Mouse (Mus musculus) intestine, embryonic 15.5 days (tissue): ENCODE results near the gene Fam219b. TPM values are rescaled to one million over a fixed set of nuclear protein-coding genes. Genes with fewer than 3 reads are reported as not detected.
A peak's percentile ranks its signal among the peaks of the same experiment; 100 is the strongest.

Experiments used
- ATAC-seq: fragments of 200-750 bp; cut with Nextera tagmentation; 2 replicates; pipeline ENCODE4 v1.8.0; 2017; ENCODE audit warnings: moderate TSS enrichment, moderate library complexity
- H3K27ac ChIP-seq: fragments of 300-500 bp; sonication (generic); 2 replicates; pipeline ENCODE4 v1.5.1; 2015; ENCODE audit warnings: mild to moderate bottlenecking, inconsistent platforms
- H3K27me3 ChIP-seq: fragments of 300-500 bp; sonication (generic); replicated peaks from 2 replicates; pipeline ENCODE4 v1.6.1; 2015; ENCODE audit warnings: inconsistent platforms
- H3K36me3 ChIP-seq: fragments of 300-500 bp; sonication (generic); 2 replicates; pipeline ENCODE4 v1.6.1; 2015; ENCODE audit warnings: inconsistent platforms
- H3K4me1 ChIP-seq: fragments of 300-500 bp; sonication (generic); replicated peaks from 2 replicates; pipeline ENCODE4 v1.6.1; 2015; ENCODE audit warnings: inconsistent platforms
- H3K4me2 ChIP-seq: fragments of 300-500 bp; sonication (generic); replicated peaks from 2 replicates; pipeline ENCODE4 v1.6.1; 2015; ENCODE audit warnings: mild to moderate bottlenecking, inconsistent platforms
- H3K4me3 ChIP-seq: fragments of 300-500 bp; sonication (generic); replicated peaks from 2 replicates; pipeline ENCODE4 v1.5.1; 2015; ENCODE audit warnings: inconsistent platforms
- H3K9ac ChIP-seq: fragments of 300-500 bp; sonication (generic); 2 replicates; pipeline ENCODE4 v1.6.1; 2015; ENCODE audit warnings: inconsistent platforms
- H3K9me3 ChIP-seq: fragments of 300-500 bp; sonication (generic); 2 replicates; pipeline ENCODE4 v1.6.1; 2016; ENCODE audit warnings: inconsistent platforms
- WGBS: fragments of 180-500 bp; shearing (Covaris S2); methylation state at CpG from one replicate; pipeline ENCODE4 v1.1.7; 2015; 5-methylcytosine and 5-hydroxymethylcytosine counted together
- polyA plus RNA-seq: library from polyadenylated mRNA; unstranded; fragments of >200 nt; fragmentation: Nextera tagmentation; extraction: Ambion mirVana; gene quantifications from 2 replicates; pipeline ENCODE4 v1.2.1, GENCODE M21; 2015

Gene Fam219b
- polyA plus RNA-seq, 1 experiment from 2014 or later, result 17.2 TPM

DNA sequence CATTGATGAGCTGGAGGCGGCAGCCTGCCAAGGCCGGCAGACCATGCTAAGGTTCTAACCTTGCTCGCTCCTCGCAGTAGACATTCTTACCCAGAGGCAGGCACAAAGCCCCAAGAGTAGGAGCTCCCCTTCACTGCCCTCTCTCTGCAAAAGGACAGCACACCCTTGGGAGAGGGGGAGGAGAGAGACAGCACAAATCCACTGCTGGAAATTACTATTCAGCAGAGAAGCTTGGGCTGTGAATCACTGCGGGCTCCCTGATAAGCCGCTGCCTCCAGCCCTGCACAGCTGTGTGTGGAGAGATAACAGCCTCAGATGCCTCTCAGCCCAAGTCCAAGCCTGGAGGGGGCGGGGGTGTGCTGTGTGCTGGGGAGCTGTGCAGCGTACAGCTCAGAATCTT, 31.6 kb upstream of the Fam219b start:
- Histone ChIP-seq H3K27me3 (peaks cover 56% of the 10 kb centered on the region), H3K4me3 (no peak overlapping the region), H3K9me3 (no peaks in the 10 kb centered on the region), H3K4me1 (peaks cover 36% of the 10 kb centered on the region), H3K9ac (no peak overlapping the region), H3K27ac (no peak overlapping the region), H3K4me2 (peak overlapping the region; percentile 41), H3K36me3 (no peaks in the 10 kb centered on the region)
- WGBS, result 5% methylated on average over 8 of the region's 8 CpGs
- peak; percentile 75 for ATAC-seq

DNA sequence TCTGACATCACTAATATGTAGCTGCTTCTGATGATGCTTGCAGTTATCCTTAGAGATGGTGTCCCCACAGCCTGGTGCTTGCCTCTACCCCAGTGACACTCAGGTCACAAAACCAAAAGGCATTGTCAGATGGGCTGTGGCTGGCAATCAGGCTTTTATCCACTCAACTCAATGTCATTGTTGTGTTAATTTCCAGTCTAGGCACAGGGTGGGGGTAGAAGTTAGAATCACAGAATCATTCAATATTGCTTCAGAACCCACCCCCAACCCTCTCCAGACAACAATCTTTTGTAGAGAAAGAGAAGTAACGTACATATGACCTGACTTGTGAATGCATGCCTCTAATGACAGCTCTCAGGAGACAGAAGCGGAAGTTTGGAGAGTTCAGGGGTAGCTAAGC, 26.8 kb upstream of the Fam219b start:
- Histone ChIP-seq H3K4me2 (no peak overlapping the region), H3K27ac (no peak overlapping the region), H3K4me3 (no peak overlapping the region), H3K27me3 (peaks cover 9% of the 10 kb centered on the region), H3K9ac (no peak overlapping the region), H3K9me3 (no peaks in the 10 kb centered on the region), H3K36me3 (no peaks in the 10 kb centered on the region), H3K4me1 (peaks cover 5% of the 10 kb centered on the region)
- WGBS, result 76% methylated on average over 2 of the region's 2 CpGs
- no peak for ATAC-seq

DNA sequence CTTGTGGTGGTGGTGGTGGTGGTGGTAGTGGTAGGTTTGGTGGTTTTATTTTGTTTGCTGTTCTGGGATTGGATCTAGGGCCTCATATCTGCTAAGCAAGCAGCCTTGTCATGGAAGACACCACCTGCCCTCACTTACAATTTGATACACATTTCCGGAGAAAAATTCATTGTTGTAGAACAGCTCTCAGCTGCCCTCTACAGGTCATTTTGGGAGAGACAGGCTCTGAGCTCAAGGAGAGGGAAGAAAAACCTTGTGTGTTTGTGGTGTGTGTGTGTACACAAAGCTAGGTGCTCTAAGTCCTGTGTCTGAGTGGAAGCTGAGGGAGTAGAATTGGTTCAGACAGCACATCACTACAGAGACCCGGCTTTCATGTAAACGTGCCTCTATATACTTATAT, 20.2 kb upstream of the Fam219b start:
- Histone ChIP-seq H3K27me3 (no peaks in the 10 kb centered on the region), H3K4me2 (no peak overlapping the region)
- 4% methylated on average over 3 of the region's 3 CpGs for WGBS

DNA sequence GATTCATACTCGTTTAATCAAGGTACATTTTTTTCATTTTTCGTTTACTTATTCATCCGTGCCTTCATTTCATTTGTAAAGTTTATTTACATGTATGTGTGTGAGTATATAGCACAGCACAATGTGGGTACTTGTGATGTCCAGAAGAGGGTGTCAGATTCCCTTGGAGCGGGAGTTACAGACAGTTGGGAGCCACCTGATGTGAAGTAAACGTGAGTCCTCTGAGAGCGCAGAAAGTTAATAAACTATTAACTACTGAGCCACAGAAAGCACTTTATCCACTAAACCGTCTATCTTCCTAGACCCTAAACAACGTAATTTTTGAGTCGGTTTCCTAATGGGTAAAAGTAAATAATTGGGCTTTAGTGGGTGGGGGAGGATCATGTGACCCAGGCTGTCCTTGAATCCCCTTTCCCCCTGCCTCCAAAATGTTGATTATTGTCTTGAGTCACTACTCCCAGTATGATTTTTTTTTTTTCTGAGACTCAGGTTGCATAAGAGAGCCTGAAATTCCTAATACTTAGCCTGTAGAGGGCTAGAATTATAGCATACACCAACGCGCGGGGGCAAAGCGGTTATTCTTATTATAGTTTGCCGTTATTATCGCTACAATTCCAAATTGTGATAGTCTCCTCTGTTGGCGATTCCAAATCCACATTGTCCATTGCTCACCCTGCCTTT, 16.8 kb upstream of the Fam219b start:
- H3K27me3 ChIP-seq, result no peaks in the 10 kb centered on the region
- H3K9ac ChIP-seq, result peak overlapping the region; percentile 44
- ATAC-seq, result peak; percentile 60
- peaks cover 3% of the 10 kb centered on the region; the same call in 1 of the 2 replicates for H3K4me1 ChIP-seq
- H3K4me2 ChIP-seq, result peak overlapping the region; percentile 70
- H3K36me3 ChIP-seq, result no peaks in the 10 kb centered on the region
- H3K4me3 ChIP-seq, result peak overlapping the region; percentile 89
- H3K27ac ChIP-seq, result peak overlapping the region; percentile 72
- 22% methylated on average over 16 of the region's 16 CpGs for WGBS
- H3K9me3 ChIP-seq, result no peaks in the 10 kb centered on the region

More for the DNA sequence above, 20.2 kb upstream of the Fam219b start:
- H3K9ac ChIP-seq, result no peak overlapping the region
- H3K27ac ChIP-seq, result no peak overlapping the region
- no peaks in the 10 kb centered on the region; the same call in 1 of the 2 replicates for H3K4me1 ChIP-seq
- H3K9me3 ChIP-seq, result no peaks in the 10 kb centered on the region
- ATAC-seq, result no peak
- no peak overlapping the region for H3K4me3 ChIP-seq
- H3K36me3 ChIP-seq, result no peaks in the 10 kb centered on the region

DNA sequence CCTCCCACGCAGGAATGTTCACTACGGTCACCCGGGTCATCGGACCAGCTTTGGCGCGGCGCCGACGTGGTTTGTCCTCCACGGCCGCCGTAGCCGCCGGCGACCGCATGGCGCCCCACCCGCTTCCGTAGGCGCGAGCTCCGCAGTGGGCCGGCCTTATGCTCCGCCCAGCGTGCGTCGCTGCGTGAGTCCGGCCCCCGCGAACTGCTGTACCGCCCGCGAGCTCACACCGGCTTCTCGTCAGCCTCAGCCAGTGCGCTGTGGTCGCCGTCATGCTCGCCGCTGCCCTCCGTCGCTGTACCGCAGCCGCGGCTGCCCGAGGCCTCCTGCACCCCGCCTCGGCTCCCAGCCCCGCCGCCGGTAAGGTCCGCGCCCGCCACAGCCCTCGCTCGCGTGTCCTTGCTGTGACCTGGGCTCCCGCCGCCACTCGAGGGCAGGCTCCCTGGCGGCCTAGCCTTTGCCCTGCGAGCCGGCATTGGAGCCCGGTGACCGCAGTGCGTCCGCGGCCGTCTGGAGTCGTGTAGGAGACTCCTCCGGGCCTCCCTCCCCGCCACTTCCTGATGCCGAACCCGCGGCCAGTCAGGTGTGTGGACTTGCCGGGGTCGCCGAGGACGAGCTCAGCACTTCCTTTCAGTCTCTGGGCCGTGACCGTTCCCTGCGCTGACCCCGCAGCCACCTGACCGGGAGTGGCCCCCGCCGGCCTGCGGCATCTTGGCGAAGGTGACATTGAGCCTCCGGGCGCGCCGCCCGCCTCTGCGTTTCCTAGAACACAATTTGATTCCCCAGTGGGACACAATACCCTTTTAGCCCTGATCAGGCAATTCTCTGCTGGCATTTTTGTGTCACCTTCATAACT, 16.0 kb upstream of the Fam219b start, which contains the start of gene Cox5a:
TSS of gene Cox5a (plus strand) at position 219 of the 856 bp plus-strand sequence.
- peaks cover 8% of the 10 kb centered on the region; the same call in 1 of the 2 replicates for H3K4me1 ChIP-seq
- ATAC-seq, result peak; percentile 99
- under 1% methylated on average over 95 of the region's 95 CpGs for WGBS
- no peaks in the 10 kb centered on the region for H3K36me3 ChIP-seq
- H3K9ac ChIP-seq, result peak within 1 kb of the TSS; percentile 94
- no peaks in the 10 kb centered on the region for H3K9me3 ChIP-seq
- no peaks in the 10 kb centered on the region for H3K27me3 ChIP-seq
- H3K4me3 ChIP-seq, result peak within 1 kb of the TSS; percentile 89
- peak within 1 kb of the TSS; percentile 70 for H3K4me2 ChIP-seq
- peak within 1 kb of the TSS; percentile 96 for H3K27ac ChIP-seq

DNA sequence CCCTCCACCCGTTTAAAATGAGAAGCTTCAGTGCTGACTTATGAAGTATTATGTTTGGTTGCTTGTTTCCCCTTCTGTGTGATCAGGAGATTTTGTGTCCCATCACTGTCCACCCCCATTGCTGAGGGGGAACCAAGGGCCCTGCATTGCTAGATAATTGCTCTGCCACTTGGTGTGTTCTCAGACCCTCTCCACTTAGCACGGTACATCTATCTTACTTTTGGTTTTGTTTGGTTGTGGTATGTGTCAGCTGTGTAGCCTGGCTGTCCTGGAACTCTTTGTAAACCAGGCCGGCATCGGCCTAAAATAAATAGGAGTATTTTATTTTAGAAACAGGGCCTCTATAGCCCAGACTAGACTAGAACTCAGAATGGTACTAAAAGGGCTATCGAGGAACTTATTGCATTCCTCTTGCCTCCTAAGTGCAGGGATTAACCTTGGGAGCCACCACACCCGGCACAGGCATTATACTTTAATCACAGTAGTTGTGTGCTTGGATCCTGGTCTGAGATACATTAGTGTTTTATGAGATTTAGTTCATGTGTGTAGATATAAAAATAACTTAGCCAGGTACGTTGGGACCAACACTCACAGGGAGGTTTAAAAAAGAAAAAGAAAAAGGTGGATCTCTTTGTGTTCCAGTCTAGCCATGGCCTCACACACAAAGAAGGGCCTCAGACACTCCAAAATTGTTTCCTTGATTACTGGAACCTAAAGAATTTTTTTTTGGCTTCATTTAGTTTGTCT, 15.0 kb upstream of the Fam219b start:
- no peak for ATAC-seq
- Histone ChIP-seq H3K4me1 (peaks cover 8% of the 10 kb centered on the region; the same call in 1 of the 2 replicates), H3K9ac (peak overlapping the region; percentile 94), H3K4me3 (peak overlapping the region; percentile 89), H3K27me3 (no peaks in the 10 kb centered on the region), H3K27ac (peak overlapping the region; percentile 37; the same call in 1 of the 2 replicates), H3K36me3 (no peaks in the 10 kb centered on the region), H3K9me3 (no peaks in the 10 kb centered on the region), H3K4me2 (peak overlapping the region; percentile 70)
- 23% methylated on average over 7 of the region's 7 CpGs for WGBS

DNA sequence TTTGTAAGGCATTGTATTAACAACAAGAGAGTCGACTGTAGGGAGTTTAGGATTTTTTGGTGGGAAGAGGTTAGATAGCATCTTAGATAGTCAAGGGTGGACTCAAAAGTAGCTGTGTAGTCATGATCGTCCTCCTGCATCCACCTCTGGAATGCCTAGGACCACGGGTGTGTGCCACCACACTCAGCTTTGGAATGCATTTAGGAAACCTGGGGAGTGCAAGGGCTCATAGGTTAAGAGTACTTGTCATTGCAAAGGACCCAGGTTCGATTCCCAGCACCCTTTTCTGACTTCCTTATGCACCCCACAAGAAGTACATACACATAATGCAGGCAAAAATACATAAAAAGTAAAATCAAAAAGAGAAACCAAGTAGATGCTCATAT, 14.5 kb upstream of the Fam219b start:
- H3K9ac ChIP-seq, result no peak overlapping the region
- no peaks in the 10 kb centered on the region for H3K36me3 ChIP-seq
- H3K9me3 ChIP-seq, result no peaks in the 10 kb centered on the region
- ATAC-seq, result no peak
- no peaks in the 10 kb centered on the region for H3K27me3 ChIP-seq
- H3K27ac ChIP-seq, result no peak overlapping the region
- peak overlapping the region; percentile 70 for H3K4me2 ChIP-seq
- no peak overlapping the region for H3K4me3 ChIP-seq
- WGBS, result 75% methylated on average over 4 of the region's 4 CpGs
- H3K4me1 ChIP-seq, result peaks cover 8% of the 10 kb centered on the region; the same call in 1 of the 2 replicates

DNA sequence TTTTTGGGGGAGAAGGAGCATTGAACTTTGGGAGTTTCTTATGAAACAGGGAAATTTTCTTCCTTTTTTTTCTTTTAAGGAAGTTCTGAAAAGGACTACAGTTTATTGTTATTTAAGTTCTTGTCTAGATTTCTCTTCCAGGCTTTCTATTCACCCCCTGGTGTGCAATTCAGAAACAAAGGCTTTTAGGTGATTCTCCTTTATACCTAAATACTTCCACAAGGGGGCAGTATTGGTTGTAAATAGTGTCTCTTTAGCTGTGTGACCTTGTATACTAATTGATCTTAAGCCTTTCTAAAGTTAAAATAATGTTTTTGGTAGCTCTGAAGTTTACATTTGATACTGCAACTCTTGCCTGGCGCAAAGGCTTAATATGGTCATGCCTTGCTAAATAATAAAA, 13.6 kb upstream of the Fam219b start:
- Histone ChIP-seq H3K4me1 (peaks cover 8% of the 10 kb centered on the region; the same call in 1 of the 2 replicates), H3K4me2 (no peak overlapping the region), H3K9me3 (no peaks in the 10 kb centered on the region), H3K27me3 (no peaks in the 10 kb centered on the region), H3K4me3 (no peak overlapping the region), H3K36me3 (no peaks in the 10 kb centered on the region), H3K9ac (no peak overlapping the region), H3K27ac (no peak overlapping the region)
- 82% methylated on average over 1 of the region's 1 CpGs for WGBS
- no peak for ATAC-seq

DNA sequence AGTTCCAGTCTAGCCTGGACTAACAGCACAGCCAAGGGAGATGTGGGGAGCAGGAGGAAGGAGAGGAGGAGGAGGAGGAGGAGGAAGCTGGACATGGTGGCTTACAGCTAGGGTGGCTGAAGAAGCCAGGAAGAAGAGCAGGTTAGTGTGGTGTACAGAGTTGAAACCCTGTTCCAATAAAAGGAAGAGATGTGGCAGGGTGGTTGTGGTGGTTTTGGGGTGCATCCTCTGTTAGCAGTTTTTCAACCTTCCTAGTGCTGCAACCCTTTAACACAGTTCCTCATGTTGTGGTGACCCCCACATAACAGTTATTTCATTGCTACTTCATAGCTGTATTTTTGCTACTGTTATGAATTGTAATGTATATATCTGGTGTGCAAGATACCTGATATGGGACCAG, 12.9 kb upstream of the Fam219b start:
- H3K27me3 ChIP-seq, result no peaks in the 10 kb centered on the region
- H3K4me2 ChIP-seq, result no peak overlapping the region
- H3K27ac ChIP-seq, result no peak overlapping the region
- H3K4me1 ChIP-seq, result peaks cover 8% of the 10 kb centered on the region; the same call in 1 of the 2 replicates
- H3K9me3 ChIP-seq, result no peaks in the 10 kb centered on the region
- no peak for ATAC-seq
- H3K36me3 ChIP-seq, result no peaks in the 10 kb centered on the region
- no peak overlapping the region for H3K4me3 ChIP-seq
- no peak overlapping the region for H3K9ac ChIP-seq

DNA sequence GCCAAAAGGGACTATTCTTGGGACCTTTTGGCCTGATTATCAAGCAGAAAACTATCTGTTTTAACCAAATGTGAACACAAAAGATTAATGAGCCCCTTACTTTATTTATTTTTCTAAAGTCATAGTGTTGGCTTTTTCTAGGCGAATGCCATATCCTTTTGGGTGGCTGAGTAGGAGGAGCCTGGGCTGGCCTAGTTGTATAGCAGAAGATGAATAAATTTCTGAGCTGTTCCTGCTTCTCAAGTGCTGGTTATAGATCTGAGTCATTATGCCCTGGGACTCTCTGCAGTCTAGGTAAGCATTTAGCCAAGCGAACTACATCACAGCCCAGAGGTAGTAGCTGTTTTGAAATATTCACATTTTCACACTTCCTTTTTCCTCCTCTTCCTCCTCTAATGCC, 11.8 kb upstream of the Fam219b start:
- Histone ChIP-seq H3K4me1 (peaks cover 8% of the 10 kb centered on the region; the same call in 1 of the 2 replicates), H3K27ac (no peak overlapping the region), H3K4me2 (no peak overlapping the region), H3K36me3 (0 out of 2 replicates have a peak, but pooled peaks cover 3% of the 10 kb centered on the region), H3K9ac (no peak overlapping the region), H3K27me3 (no peaks in the 10 kb centered on the region), H3K4me3 (no peak overlapping the region), H3K9me3 (no peaks in the 10 kb centered on the region)
- WGBS, result 71% methylated on average over 2 of the region's 2 CpGs
- no peak for ATAC-seq

DNA sequence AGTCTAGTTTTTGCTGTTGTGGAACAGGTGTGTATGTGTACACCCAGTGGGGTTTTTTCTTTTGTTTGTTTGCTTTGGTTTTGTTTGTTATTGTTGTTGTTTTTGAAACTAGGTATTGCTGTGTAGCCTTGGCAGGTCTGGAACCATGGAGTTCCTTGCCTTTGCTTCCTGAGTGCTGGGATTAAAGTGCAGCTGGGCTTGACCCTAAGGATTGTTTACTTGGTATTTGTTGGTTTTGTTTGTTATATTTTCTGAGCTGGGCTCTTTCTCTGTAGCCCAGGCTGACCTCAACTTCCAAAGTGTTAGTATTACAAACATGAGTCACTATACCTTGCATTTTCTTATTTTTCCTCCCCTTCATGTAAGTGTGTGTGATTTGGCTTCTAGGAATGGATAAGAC, 10.9 kb upstream of the Fam219b start:
- no peak overlapping the region for H3K9ac ChIP-seq
- H3K36me3 ChIP-seq, result 0 out of 2 replicates have a peak, but pooled peaks cover 3% of the 10 kb centered on the region
- no peak overlapping the region for H3K4me2 ChIP-seq
- H3K4me3 ChIP-seq, result no peak overlapping the region
- no peaks in the 10 kb centered on the region for H3K27me3 ChIP-seq
- no peak overlapping the region for H3K27ac ChIP-seq
- ATAC-seq, result no peak
- H3K9me3 ChIP-seq, result no peaks in the 10 kb centered on the region
- peaks cover 8% of the 10 kb centered on the region; the same call in 1 of the 2 replicates for H3K4me1 ChIP-seq

DNA sequence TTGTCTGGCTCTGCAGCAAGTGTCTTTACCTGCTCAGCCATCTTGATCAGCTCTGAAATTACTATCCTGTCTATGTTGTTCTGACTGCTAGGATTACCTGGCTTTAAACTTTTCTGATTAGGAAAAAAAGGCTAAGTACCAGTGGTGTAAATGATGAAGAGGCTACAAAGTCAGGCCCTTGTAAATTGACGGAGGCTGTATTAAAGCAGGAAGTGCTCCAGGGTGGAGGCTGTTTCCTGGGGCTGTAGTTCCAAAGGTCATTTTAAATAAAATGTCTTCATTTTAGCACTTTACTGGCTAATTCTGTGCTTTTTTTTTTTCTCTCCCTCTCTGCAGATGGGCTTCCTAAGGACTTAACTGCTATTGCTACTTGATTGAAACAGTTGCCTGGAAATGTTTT, 5.4 kb upstream of the Fam219b start:
- 61% methylated on average over 1 of the region's 1 CpGs for WGBS
- no peak overlapping the region for H3K4me2 ChIP-seq
- no peak overlapping the region for H3K9ac ChIP-seq
- no peak overlapping the region for H3K4me3 ChIP-seq
- H3K27ac ChIP-seq, result no peak overlapping the region; the same call in 1 of the 2 replicates
- no peaks in the 10 kb centered on the region for H3K27me3 ChIP-seq
- no peaks in the 10 kb centered on the region for H3K9me3 ChIP-seq
- peak; percentile 26; the same call in 1 of the 2 replicates for ATAC-seq
- H3K36me3 ChIP-seq, result peaks cover 10% of the 10 kb centered on the region; the same call in 1 of the 2 replicates
- H3K4me1 ChIP-seq, result peaks cover 6% of the 10 kb centered on the region; the same call in 1 of the 2 replicates
